Mouse (Mus musculus) bone marrow, adult 2 months (tissue): ENCODE results near the gene Kcnh2. TPM values are rescaled to one million over a fixed set of nuclear protein-coding genes. Genes with fewer than 3 reads are reported as not detected.

ENCODE experiments used
- H3K27ac ChIP-seq: fragments of 200-500 bp; 2 replicates; pipeline ENCODE4 v1.5.1; 2012; ENCODE audit warnings: low read depth, mild to moderate bottlenecking, control low read depth, inconsistent platforms, low read length; ENCODE audit not compliant: control insufficient read depth, poor library complexity, insufficient read depth
- H3K4me1 ChIP-seq: fragments of 200-500 bp; 2 replicates; pipeline ENCODE4 v1.6.1; 2011; ENCODE audit warnings: low read length; ENCODE audit not compliant: control insufficient read depth, insufficient read depth
- H3K4me3 ChIP-seq: fragments of 200-500 bp; replicated peaks from 2 replicates; pipeline ENCODE3; 2011; ENCODE audit warnings: mild to moderate bottlenecking, low read depth, low read length, control low read depth; ENCODE audit not compliant: control insufficient read depth
- CTCF ChIP-seq: fragments of 200-500 bp; IDR thresholded peaks from 2 replicates; pipeline ENCODE4 v1.5.1; 2011; ENCODE audit warnings: low read length, control low read depth; ENCODE audit not compliant: control insufficient read depth, insufficient read depth
- POLR2A ChIP-seq: fragments of 200-500 bp; IDR thresholded peaks from 2 replicates; pipeline ENCODE4 v1.6.1; 2011; ENCODE audit warnings: low read depth, mild to moderate bottlenecking, control low read depth, low read length, borderline replicate concordance; ENCODE audit not compliant: control insufficient read depth
- WGBS: fragments of 180-500 bp; shearing (Covaris S2); methylation state at CpG from one replicate; pipeline ENCODE4 v1.1.7; 2018; 5-methylcytosine and 5-hydroxymethylcytosine counted together
- polyA plus RNA-seq: library from polyadenylated mRNA; stranded (reverse); fragments of >200 nt; gene quantifications from 2 replicates; pipeline ENCODE4 v1.2.4, GENCODE M21; 2011; ENCODE audit warnings: low replicate concordance; ENCODE audit not compliant: missing spikeins, insufficient read depth, insufficient read length

The Kcnh2 gene
- polyA plus RNA-seq, 1 experiment, result not detected

DNA sequence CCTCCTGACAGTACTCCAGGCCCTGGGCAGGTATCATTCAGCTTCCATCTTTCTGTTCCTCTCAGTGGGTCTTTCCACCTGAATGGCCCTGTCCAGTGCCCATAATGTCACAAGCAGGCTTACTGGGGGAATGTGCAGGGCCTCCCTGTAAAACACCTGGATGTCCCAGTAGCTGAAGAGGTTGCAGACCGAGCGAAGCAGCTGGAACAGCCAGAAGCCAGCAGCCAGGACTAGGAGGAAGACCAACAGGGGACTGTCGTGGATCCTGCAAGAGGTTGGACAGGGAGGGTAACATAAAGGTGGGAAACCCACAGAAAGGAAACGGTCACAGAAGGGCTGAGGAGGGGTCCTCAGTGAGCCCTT lies 38.2 kb upstream of the Kcnh2 start:
- peaks cover 2% of the 10 kb centered on the region; the same call in 1 of the 2 replicates for H3K4me1 ChIP-seq
- 74% methylated on average over 4 of the region's 4 CpGs for WGBS
- no peak overlapping the region for H3K4me3 ChIP-seq
- no peak overlapping the region for H3K27ac ChIP-seq
- TF ChIP-seq CTCF (no peak), POLR2A (no peak)

DNA sequence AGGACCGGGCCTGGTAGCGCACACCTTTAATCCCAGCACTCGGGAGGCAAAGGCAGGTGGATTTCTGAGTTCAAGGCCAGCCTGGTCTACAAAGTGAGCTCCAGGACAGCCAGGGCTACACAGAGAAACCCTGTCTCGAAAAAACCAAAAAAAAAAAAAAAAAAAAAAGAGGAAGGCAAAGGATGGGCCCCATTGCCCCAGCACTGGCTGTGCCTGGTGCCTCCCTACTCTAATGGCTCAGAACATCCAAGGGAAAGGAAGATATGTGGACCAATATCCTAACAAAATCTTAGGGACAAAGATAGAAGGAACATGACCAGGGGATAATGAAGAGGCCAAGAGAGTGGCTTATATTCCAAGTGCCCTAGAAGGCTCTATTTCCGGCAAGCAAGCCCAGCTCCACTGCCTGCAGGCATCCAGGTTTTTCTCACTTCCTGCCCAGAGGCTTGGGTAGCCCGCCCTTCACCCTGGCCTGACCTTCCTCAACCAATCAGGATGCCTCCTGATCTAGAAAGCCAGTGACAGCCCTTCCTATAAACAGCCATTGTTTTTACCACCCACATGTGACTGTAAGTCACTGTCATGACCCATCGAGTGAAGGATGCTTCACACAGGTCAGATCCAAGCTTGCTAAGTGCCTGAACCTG lies 37.7 kb upstream of the Kcnh2 start:
- WGBS, result 38% methylated on average over 7 of the region's 7 CpGs
- peaks cover 3% of the 10 kb centered on the region; the same call in 1 of the 2 replicates for H3K4me1 ChIP-seq
- H3K4me3 ChIP-seq, result no peak overlapping the region
- TF ChIP-seq POLR2A (no peak), CTCF (no peak)
- H3K27ac ChIP-seq, result no peak overlapping the region

GRCm38 (mm10) chr5:24388246-24388915 lies 37.0 kb upstream of the Kcnh2 start:
- Histone ChIP-seq H3K4me1 (peaks cover 6% of the 10 kb centered on the region), H3K4me3 (peak overlapping the region; percentile 12), H3K27ac (0 out of 2 replicates have a peak overlapping the region, but pooled peaks have one; percentile 23)
- 27% methylated on average over 26 of the region's 26 CpGs for WGBS
- TF ChIP-seq POLR2A (no peak), CTCF (no peak)

- Histone ChIP-seq H3K4me1 (peaks cover 6% of the 10 kb centered on the region), H3K27ac (no peak overlapping the region; the same call in 1 of the 2 replicates), H3K4me3 (peak overlapping the region; percentile 26)
- no peak for TF ChIP-seq CTCF
- TF ChIP-seq POLR2A, result no peak; the same call in 1 of the 2 replicates
- 2% methylated on average over 69 of the region's 73 CpGs for WGBS
Observed at GRCm38 (mm10) chr5:24387264-24388241, 36.1 kb upstream of the Kcnh2 start.

DNA sequence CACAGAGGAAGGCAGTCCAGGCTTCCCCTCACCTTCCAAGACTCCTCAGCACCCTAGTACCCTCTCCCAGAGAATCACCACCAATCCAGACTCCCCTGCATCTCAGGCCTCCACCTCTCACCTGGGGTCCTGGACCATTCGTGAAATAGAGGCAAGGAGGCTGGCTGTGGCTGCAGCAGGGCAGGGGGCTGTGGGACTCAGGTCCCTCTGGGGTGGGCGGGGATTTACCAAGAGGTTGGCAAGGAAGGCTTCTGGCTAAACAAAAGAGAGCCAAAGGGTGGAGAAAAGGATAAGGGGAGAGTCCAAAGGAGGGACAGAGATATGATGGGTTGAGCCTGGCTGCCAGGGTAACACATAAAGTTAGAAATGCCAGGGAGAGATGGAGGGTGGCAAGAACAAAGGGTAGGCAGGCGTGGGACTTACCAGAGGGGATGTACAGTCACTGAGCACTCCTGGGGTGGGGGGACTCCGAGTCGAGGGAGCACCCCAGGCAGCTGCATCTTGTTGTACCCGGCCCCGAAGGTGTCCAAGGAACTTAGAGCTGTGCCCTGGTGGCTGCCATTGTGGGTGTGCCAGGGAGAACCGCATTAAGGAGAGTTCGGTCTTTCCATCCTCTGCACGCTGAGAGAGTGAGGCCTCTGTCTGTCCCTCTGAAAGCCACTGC lies 34.6 kb upstream of the Kcnh2 start:
- H3K4me3 ChIP-seq, result no peak overlapping the region
- H3K27ac ChIP-seq, result no peak overlapping the region
- peaks cover 6% of the 10 kb centered on the region for H3K4me1 ChIP-seq
- TF ChIP-seq CTCF, result no peak
- TF ChIP-seq POLR2A, result no peak
- WGBS, result 83% methylated on average over 10 of the region's 10 CpGs

GRCm38 (mm10) chr5:24385374-24385773 lies 34.0 kb upstream of the Kcnh2 start:
- H3K4me3 ChIP-seq, result no peak overlapping the region
- 75% methylated on average over 5 of the region's 5 CpGs for WGBS
- TF ChIP-seq CTCF (no peak), POLR2A (no peak)
- H3K27ac ChIP-seq, result no peak overlapping the region
- peaks cover 6% of the 10 kb centered on the region for H3K4me1 ChIP-seq

DNA sequence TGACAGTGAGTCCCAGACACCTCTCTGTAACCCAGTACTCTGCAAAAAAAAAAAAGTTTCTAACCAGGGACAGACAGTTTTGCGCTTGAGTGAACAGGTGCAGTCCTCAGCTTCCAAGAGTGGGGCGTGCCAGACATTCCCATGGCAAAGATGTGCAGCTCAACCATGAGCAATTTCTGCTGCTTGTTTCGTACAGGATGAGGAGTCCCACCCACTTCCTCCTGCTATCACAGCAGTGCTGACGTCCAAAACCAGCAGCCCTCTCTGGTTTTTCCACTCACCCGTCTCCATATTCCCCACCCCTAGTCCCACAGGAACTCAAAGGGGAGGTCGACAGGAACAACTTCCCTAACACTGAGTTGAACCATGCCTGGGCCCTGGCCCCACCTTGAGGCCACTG lies 33.0 kb upstream of the Kcnh2 start:
- H3K4me3 ChIP-seq, result no peak overlapping the region
- 22% methylated on average over 6 of the region's 6 CpGs for WGBS
- peaks cover 6% of the 10 kb centered on the region for H3K4me1 ChIP-seq
- H3K27ac ChIP-seq, result no peak overlapping the region
- no peak for TF ChIP-seq POLR2A
